Mouse (Mus musculus): Measurements from ENCODE around the gene Tbc1d10c.
A peak's percentile ranks its signal among the peaks of the same experiment; 100 is the strongest.
"Not testable (repeated sequence)": the region's sequence is repeated elsewhere in the genome, so short reads cannot be mapped to it uniquely, and the experiment has no call there.

Tbc1d10c gene

GRCm38 (mm10) chr19:4145936-4146335, 45.1 kb downstream of the Tbc1d10c start:
- DNase-seq (ENCODE audit: low spot score in 2 of 2), result no peak

- DNase-seq (ENCODE audit: low spot score in 2 of 2), result no peak
These were observed 46.3 kb downstream of the Tbc1d10c start for GRCm38 (mm10) chr19:4144550-4145498.

GRCm38 (mm10) chr19:4143759-4144268, 47.3 kb downstream of the Tbc1d10c start, which contains the start of gene Cabp4:
Gene Cabp4 (minus strand): TSS chr19:4144033.
- no peak for DNase-seq (ENCODE audit: low spot score in 2 of 2)

- DNase-seq (ENCODE audit: low spot score in 2 of 2), result no peak
These were observed 48.5 kb downstream of the Tbc1d10c start for GRCm38 (mm10) chr19:4142416-4143173.

- no peak for DNase-seq (ENCODE audit: low spot score in 2 of 2)
These were observed 50.9 kb downstream of the Tbc1d10c start for GRCm38 (mm10) chr19:4140147-4140546.

- no peak for DNase-seq (ENCODE audit: low spot score in 2 of 2)
These were observed 51.6 kb downstream of the Tbc1d10c start, which contains the start of gene Gpr152 for GRCm38 (mm10) chr19:4139446-4139845. Gene Gpr152 (plus strand): TSS chr19:4139787.

GRCm38 (mm10) chr19:4137913-4138312, 53.2 kb downstream of the Tbc1d10c start:
- DNase-seq (ENCODE audit: low spot score in 2 of 2), result no peak

GRCm38 (mm10) chr19:4136463-4136862, 54.6 kb downstream of the Tbc1d10c start:
- DNase-seq (ENCODE audit: low spot score in 2 of 2), result no peak

DNA sequence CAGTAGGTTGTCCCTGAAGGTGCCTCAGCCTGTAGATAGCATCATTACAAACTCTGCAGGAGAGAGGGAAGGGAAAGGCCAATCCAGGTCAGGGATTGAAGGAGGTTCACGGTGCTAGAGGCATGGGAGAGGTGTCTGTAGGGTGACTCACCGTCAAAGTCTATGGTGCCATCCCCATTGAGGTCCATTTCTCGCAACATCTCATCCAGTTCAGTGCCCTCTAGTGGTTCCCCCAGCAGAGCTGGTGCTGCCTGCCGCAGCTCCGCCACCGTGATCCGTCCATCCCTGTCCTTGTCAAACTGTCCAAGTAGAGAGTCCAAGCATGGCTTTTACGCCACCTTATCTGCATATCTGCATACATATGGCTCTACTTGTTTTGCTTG, 55.1 kb downstream of the Tbc1d10c start:
- peak in 1 of 2 experiments; percentile 50 for DNase-seq (ENCODE audit: low spot score in 2 of 2)

DNA sequence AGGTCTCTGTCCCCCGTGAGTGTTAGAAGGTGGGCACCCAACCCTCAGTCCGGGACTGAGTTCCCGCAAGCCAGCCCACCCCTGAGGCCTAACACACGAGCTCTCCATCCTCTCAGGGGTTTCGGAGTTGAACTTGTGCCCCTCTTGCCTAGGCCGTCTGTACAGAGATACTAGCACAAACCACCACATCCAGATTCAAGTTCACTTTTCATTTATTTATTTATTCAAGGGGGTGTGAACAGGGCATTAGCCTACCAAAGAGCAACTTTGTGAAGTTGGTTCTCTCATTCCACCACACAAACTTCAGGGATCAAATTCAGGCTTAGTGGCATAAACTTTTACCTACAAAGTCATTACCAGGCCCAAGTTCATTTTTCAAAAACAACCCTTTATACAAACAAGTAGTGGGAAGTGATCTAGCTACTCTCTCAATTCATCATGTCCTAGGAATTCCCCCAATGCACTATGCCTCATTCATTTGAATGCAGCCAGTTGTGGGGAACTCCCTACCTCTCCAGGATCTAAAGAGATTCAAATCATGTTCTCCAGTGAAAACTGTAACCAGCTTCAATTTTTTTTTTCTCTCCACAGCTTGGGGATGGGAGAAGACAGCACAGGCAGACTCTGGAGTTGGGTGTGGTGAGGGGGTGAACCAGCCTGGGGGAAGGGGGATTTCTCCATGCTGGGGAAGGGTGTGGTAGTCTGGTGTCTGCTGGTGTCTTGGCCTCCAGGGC, 55.7 kb downstream of the Tbc1d10c start:
- not testable (repeated sequence) for DNase-seq (ENCODE audit: low spot score in 2 of 2)

DNA sequence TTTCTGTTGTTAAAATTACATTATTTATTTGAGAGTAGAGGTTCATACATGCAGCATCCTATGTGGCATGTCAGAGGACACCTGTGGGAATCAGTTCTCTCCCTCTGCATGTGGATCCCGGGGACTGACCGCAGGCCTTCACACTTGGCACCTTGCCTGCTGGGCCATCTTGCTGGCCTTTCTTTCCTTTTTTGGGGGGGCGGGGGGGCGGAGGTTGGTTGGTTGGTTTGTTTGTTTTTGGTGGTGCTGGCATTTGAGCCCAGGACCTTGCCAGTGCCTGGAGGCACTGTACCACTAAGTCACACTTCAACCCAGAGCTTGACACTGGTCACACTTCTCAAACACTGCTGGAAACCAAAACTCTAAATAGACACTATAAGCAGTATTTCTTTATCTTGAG, 56.7 kb downstream of the Tbc1d10c start:
- no peak for DNase-seq (ENCODE audit: low spot score in 2 of 2)

Measured in natural killer cell, adult 2 months (primary cell).